Mouse (Mus musculus): ENCODE measurements at regions not wholly inside any gene's neighbourhood (a gene's known extent, or its start where the extent isn't known, plus 50 kb on each side); places are given as distances from the start of the nearest gene placed in this dataset.

GRCm38 (mm10) chr17:87202958-87203720 lies 62.6 kb downstream of the Mcfd2 start:
- Histone ChIP-seq H3K4me1 (peaks cover 9% of the 10 kb centered on the region), H3K4me2 (no peak overlapping the region), H3K9ac (no peak overlapping the region), H3K36me3 (replicated peaks) (no peaks in the 10 kb centered on the region), H3K27me3 (replicated peaks) (no peaks in the 10 kb centered on the region), H3K27ac (no peak overlapping the region), H3K4me3 (no peak overlapping the region), H3K9me3 (no peaks in the 10 kb centered on the region)
- no peak for ATAC-seq (replicated peaks)
- WGBS = 40% methylated on average over 5 of the region's 5 CpGs

- Histone ChIP-seq H3K9ac (no peak overlapping the region), H3K9me3 (no peaks in the 10 kb centered on the region), H3K27me3 (replicated peaks) (no peaks in the 10 kb centered on the region), H3K27ac (no peak overlapping the region), H3K4me1 (peaks cover 9% of the 10 kb centered on the region), H3K4me3 (no peak overlapping the region), H3K4me2 (no peak overlapping the region), H3K36me3 (replicated peaks) (no peaks in the 10 kb centered on the region)
- no peak for ATAC-seq (replicated peaks)
- 41% methylated on average over 6 of the region's 6 CpGs for WGBS
Measured at GRCm38 (mm10) chr17:87202490-87202889, 63.2 kb downstream of the Mcfd2 start.

- no peak overlapping the region for H3K9ac ChIP-seq
- 66% methylated on average over 3 of the region's 3 CpGs for WGBS
- H3K9me3 ChIP-seq = no peaks in the 10 kb centered on the region
- peak; percentile 64 for ATAC-seq (replicated peaks)
- no peaks in the 10 kb centered on the region for H3K36me3 ChIP-seq (replicated peaks)
- H3K4me2 ChIP-seq = no peak overlapping the region
- H3K4me3 ChIP-seq = no peak overlapping the region
- H3K4me1 ChIP-seq = peaks cover 9% of the 10 kb centered on the region
- 0 out of 2 replicates have a peak overlapping the region, but pooled peaks have one; percentile 35 for H3K27ac ChIP-seq
- H3K27me3 ChIP-seq (replicated peaks) = no peaks in the 10 kb centered on the region
Measured at GRCm38 (mm10) chr17:87200721-87201242, 65.0 kb downstream of the Mcfd2 start.

- Histone ChIP-seq H3K27ac (no peak overlapping the region), H3K4me3 (no peak overlapping the region), H3K27me3 (replicated peaks) (no peaks in the 10 kb centered on the region), H3K4me2 (no peak overlapping the region), H3K4me1 (peaks cover 9% of the 10 kb centered on the region), H3K9me3 (no peaks in the 10 kb centered on the region), H3K36me3 (replicated peaks) (no peaks in the 10 kb centered on the region), H3K9ac (no peak overlapping the region)
- 96% methylated on average over 2 of the region's 2 CpGs for WGBS
- ATAC-seq (replicated peaks) = no peak
Measured at GRCm38 (mm10) chr17:87200134-87200533, 65.6 kb downstream of the Mcfd2 start.

GRCm38 (mm10) chr17:87199134-87199533 lies 66.6 kb downstream of the Mcfd2 start:
- Histone ChIP-seq H3K36me3 (replicated peaks) (no peaks in the 10 kb centered on the region), H3K27me3 (replicated peaks) (no peaks in the 10 kb centered on the region), H3K27ac (no peak overlapping the region), H3K4me3 (no peak overlapping the region), H3K9me3 (no peaks in the 10 kb centered on the region), H3K4me2 (no peak overlapping the region), H3K4me1 (peaks cover 9% of the 10 kb centered on the region), H3K9ac (no peak overlapping the region)
- ATAC-seq (replicated peaks) = no peak
- 87% methylated on average over 3 of the region's 3 CpGs for WGBS

GRCm38 (mm10) chr17:87197434-87197833 lies 68.3 kb downstream of the Mcfd2 start:
- WGBS = 92% methylated on average over 4 of the region's 4 CpGs
- Histone ChIP-seq H3K4me2 (no peak overlapping the region), H3K27me3 (replicated peaks) (no peaks in the 10 kb centered on the region), H3K27ac (no peak overlapping the region), H3K36me3 (replicated peaks) (no peaks in the 10 kb centered on the region), H3K9ac (no peak overlapping the region), H3K4me3 (no peak overlapping the region), H3K4me1 (peaks cover 7% of the 10 kb centered on the region), H3K9me3 (no peaks in the 10 kb centered on the region)
- ATAC-seq (replicated peaks) = no peak

- H3K4me2 ChIP-seq = no peak overlapping the region
- no peaks in the 10 kb centered on the region for H3K4me1 ChIP-seq
- 55% methylated on average over 11 of the region's 11 CpGs for WGBS
- no peaks in the 10 kb centered on the region for H3K36me3 ChIP-seq (replicated peaks)
- H3K9me3 ChIP-seq = no peaks in the 10 kb centered on the region
- H3K27me3 ChIP-seq (replicated peaks) = no peaks in the 10 kb centered on the region
- no peak overlapping the region for H3K27ac ChIP-seq
- no peak overlapping the region for H3K9ac ChIP-seq
- no peak overlapping the region for H3K4me3 ChIP-seq
- ATAC-seq (replicated peaks) = no peak
Measured at GRCm38 (mm10) chr17:87194639-87195038, 71.1 kb downstream of the Mcfd2 start.

GRCm38 (mm10) chr17:87193482-87193881 lies 72.3 kb downstream of the Mcfd2 start:
- 15% methylated on average over 7 of the region's 7 CpGs for WGBS
- Histone ChIP-seq H3K4me3 (no peak overlapping the region), H3K36me3 (replicated peaks) (no peaks in the 10 kb centered on the region), H3K27ac (no peak overlapping the region), H3K9me3 (no peaks in the 10 kb centered on the region), H3K9ac (no peak overlapping the region), H3K4me1 (no peaks in the 10 kb centered on the region), H3K4me2 (no peak overlapping the region), H3K27me3 (replicated peaks) (no peaks in the 10 kb centered on the region)
- ATAC-seq (replicated peaks) = no peak

GRCm38 (mm10) chr17:87189670-87190069 lies 76.1 kb downstream of the Mcfd2 start:
- Histone ChIP-seq H3K4me1 (no peaks in the 10 kb centered on the region), H3K9ac (no peak overlapping the region), H3K36me3 (replicated peaks) (no peaks in the 10 kb centered on the region), H3K27ac (no peak overlapping the region), H3K4me2 (no peak overlapping the region), H3K4me3 (no peak overlapping the region), H3K27me3 (replicated peaks) (no peaks in the 10 kb centered on the region), H3K9me3 (no peaks in the 10 kb centered on the region)
- ATAC-seq (replicated peaks) = no peak
- 79% methylated on average over 3 of the region's 3 CpGs for WGBS

All from midbrain, embryonic 15.5 days (tissue).